Comparison of ENCODE assay signal across 15 mouse cellular contexts in the genomic region with DNA sequence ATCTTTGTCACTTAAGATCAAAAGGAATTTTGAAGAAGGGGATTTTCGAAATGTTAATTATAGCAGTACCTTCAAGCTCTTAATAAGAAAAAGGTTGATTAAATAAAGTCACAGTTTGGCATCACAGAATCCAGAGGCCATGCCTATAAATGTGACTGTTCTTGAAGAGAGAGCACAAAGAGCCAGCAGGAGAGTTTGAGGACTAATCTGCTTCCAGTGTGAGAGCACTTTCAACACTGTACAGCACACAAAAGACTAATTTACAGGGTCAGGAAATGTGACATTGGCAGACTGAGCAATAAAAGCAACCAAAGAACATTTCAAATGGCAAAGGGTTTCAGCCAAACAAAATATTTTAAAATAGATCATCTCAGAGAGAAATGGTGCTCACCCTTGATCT.
"Had no signal": no experiment of that assay in that cellular context is flagged by ENCODE, and none has a peak within 500 bp of the region (broad histone marks: within the 10 kb centered on the region; RNA-seq: fewer than 3 reads in every experiment).

No protein-coding gene starts in this region.

- H3K9ac ChIP-seq: kidney, embryonic 15.5 days; liver, embryonic 13.5 days; neural tube, embryonic 12.5 days; neural tube, embryonic 15.5 days had no signal

- H3K9me3 ChIP-seq: kidney, embryonic 15.5 days; liver, embryonic 13.5 days; neural tube, embryonic 12.5 days; neural tube, embryonic 15.5 days had no signal

- H3K36me3 ChIP-seq: kidney, embryonic 15.5 days; liver, embryonic 13.5 days; neural tube, embryonic 12.5 days; neural tube, embryonic 15.5 days had no signal

- DNase-seq: kidney, adult 2 months; kidney, postnatal 10 days; kidney, postnatal 36 days; layer of hippocampus, postnatal 36 days; liver, embryonic 13.5 days; lung, adult 2 months; lung, postnatal 14 days; lung, postnatal 4 days; thymus, adult 18-20 months; thymus, postnatal 36 days had no signal

- H3K4me2 ChIP-seq: kidney, embryonic 15.5 days; liver, embryonic 13.5 days; midbrain, embryonic 11.5 days; neural tube, embryonic 12.5 days; neural tube, embryonic 15.5 days had no signal

- H3K27ac ChIP-seq: kidney, embryonic 15.5 days; left cerebral cortex, adult 2 months; liver, embryonic 13.5 days; neural tube, embryonic 12.5 days; neural tube, embryonic 15.5 days had no signal

- H3K4me1 ChIP-seq: kidney, embryonic 15.5 days; liver, embryonic 13.5 days; neural tube, embryonic 12.5 days; neural tube, embryonic 15.5 days had no signal

- H3K4me3 ChIP-seq: kidney, embryonic 15.5 days; left cerebral cortex, adult 2 months; liver, embryonic 13.5 days; neural tube, embryonic 12.5 days; neural tube, embryonic 15.5 days had no signal

- H3K27me3 ChIP-seq: kidney, embryonic 15.5 days; liver, embryonic 13.5 days; neural tube, embryonic 12.5 days; neural tube, embryonic 15.5 days had no signal
